Mouse (Mus musculus) spleen, adult 2 months (tissue): ENCODE results near the gene Steap3. TPM values are rescaled to one million over a fixed set of nuclear protein-coding genes. Genes with fewer than 3 reads are reported as not detected.
A peak's percentile ranks its signal among the peaks of the same experiment; 100 is the strongest.

Source experiments
- DNase-seq, 2 experiments: peaks; one replicate each; pipeline versions ENCODE4 v3.0.0 to v3.0.0-alpha.2; 2012 to 2021; ENCODE audit warnings: low spot score in 2 of 2, low read depth in 1 of 2
- H3K27ac ChIP-seq: fragments of 200-500 bp; 2 replicates; pipeline ENCODE4 v1.5.1; 2012; ENCODE audit warnings: low read length, inconsistent platforms; ENCODE audit not compliant: insufficient read depth
- H3K27me3 ChIP-seq: fragments of 200-500 bp; 2 replicates; pipeline ENCODE4 v1.6.1; 2012; ENCODE audit warnings: mild to moderate bottlenecking, moderate library complexity, low read length, inconsistent platforms; ENCODE audit not compliant: control insufficient read depth, insufficient read depth
- H3K36me3 ChIP-seq: fragments of 200-500 bp; 2 replicates; pipeline ENCODE4 v1.6.1; 2012; ENCODE audit warnings: mild to moderate bottlenecking, low read length, inconsistent platforms; ENCODE audit not compliant: control insufficient read depth, insufficient read depth
- H3K4me1 ChIP-seq: fragments of 200-500 bp; 2 replicates; pipeline ENCODE4 v1.6.1; 2011; ENCODE audit warnings: inconsistent platforms; ENCODE audit not compliant: control insufficient read depth, insufficient read depth, insufficient read length
- H3K4me3 ChIP-seq: fragments of 200-500 bp; 2 replicates; pipeline ENCODE4 v1.5.1; 2011; ENCODE audit warnings: mild to moderate bottlenecking, inconsistent platforms; ENCODE audit not compliant: insufficient read depth, insufficient read length; ENCODE audit errors: extremely low read depth
- CTCF ChIP-seq: fragments of 200-500 bp; IDR thresholded peaks from 2 replicates; pipeline ENCODE4 v1.5.1; 2011; ENCODE audit warnings: mild to moderate bottlenecking, inconsistent platforms; ENCODE audit not compliant: insufficient read depth, insufficient read length, insufficient replicate concordance; ENCODE audit errors: extremely low read depth
- POLR2A ChIP-seq: fragments of 200-500 bp; IDR thresholded peaks from 2 replicates; pipeline ENCODE4 v1.6.1; 2011; ENCODE audit warnings: low read depth, low read length, inconsistent platforms
- WGBS: fragments of 180-500 bp; shearing (Covaris S2); methylation state at CpG from one replicate; pipeline ENCODE4 v1.1.7; 2018; 5-methylcytosine and 5-hydroxymethylcytosine counted together
- polyA plus RNA-seq: library from polyadenylated mRNA; depleted of rRNA; stranded (reverse); fragments of >200 nt; gene quantifications from 2 replicates; pipeline ENCODE4 v1.2.3, GENCODE M21; 2012

The Steap3 gene
- polyA plus RNA-seq, 1 experiment, result 16.2 TPM

- H3K36me3 ChIP-seq, result no peaks in the 10 kb centered on the region
- TF ChIP-seq POLR2A (no peak), CTCF (no peak)
- H3K4me3 ChIP-seq, result no peak overlapping the region
- 59% methylated on average over 1 of the region's 1 CpGs for WGBS
- DNase-seq, result no peak
- H3K27me3 ChIP-seq, result no peaks in the 10 kb centered on the region
- peaks cover 9% of the 10 kb centered on the region; the same call in 1 of the 2 replicates for H3K4me1 ChIP-seq
- H3K27ac ChIP-seq, result no peak overlapping the region
Observed at GRCm38 (mm10) chr1:120204834-120205233, 67.7 kb downstream of the Steap3 start.

GRCm38 (mm10) chr1:120203836-120204235 lies 68.7 kb downstream of the Steap3 start:
- Histone ChIP-seq H3K36me3 (no peaks in the 10 kb centered on the region), H3K4me3 (no peak overlapping the region), H3K27me3 (no peaks in the 10 kb centered on the region), H3K27ac (no peak overlapping the region), H3K4me1 (peaks cover 8% of the 10 kb centered on the region; the same call in 1 of the 2 replicates)
- 80% methylated on average over 5 of the region's 5 CpGs for WGBS
- DNase-seq, result no peak
- TF ChIP-seq POLR2A (no peak), CTCF (no peak)

- Histone ChIP-seq H3K4me1 (peaks cover 2% of the 10 kb centered on the region; the same call in 1 of the 2 replicates), H3K4me3 (no peak overlapping the region), H3K27ac (no peak overlapping the region), H3K27me3 (no peaks in the 10 kb centered on the region), H3K36me3 (no peaks in the 10 kb centered on the region)
- 49% methylated on average over 3 of the region's 3 CpGs for WGBS
- TF ChIP-seq POLR2A (no peak), CTCF (no peak)
- DNase-seq, result no peak
Observed at GRCm38 (mm10) chr1:120202542-120202941, 70.0 kb downstream of the Steap3 start.

- WGBS, result 87% methylated on average over 4 of the region's 4 CpGs
- Histone ChIP-seq H3K4me3 (no peak overlapping the region), H3K36me3 (no peaks in the 10 kb centered on the region), H3K27me3 (no peaks in the 10 kb centered on the region), H3K4me1 (no peaks in the 10 kb centered on the region), H3K27ac (no peak overlapping the region)
- TF ChIP-seq POLR2A (no peak), CTCF (no peak)
- DNase-seq, result no peak
Observed at GRCm38 (mm10) chr1:120198942-120199341, 73.6 kb downstream of the Steap3 start.

DNA sequence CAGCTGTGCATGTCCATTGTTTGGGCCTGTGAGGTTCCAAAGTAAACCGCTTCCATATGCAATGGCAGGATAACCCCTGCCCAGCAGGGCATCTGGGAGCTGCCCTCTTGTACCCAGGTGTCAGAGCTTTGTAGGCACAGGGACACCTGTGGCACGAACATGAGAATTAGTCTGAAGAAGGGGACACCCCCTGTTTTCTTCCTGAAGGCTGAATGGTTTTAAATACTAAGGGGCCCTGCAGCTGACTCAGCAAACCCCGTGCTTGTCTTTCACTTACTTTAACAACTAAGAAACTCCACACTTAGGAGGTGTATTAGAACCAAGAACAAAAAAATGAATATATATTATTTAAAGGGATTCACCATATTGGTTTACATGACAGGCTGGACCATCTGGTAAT lies 74.4 kb downstream of the Steap3 start:
- no peaks in the 10 kb centered on the region for H3K36me3 ChIP-seq
- H3K4me3 ChIP-seq, result no peak overlapping the region
- no peak overlapping the region for H3K27ac ChIP-seq
- 64% methylated on average over 3 of the region's 3 CpGs for WGBS
- TF ChIP-seq POLR2A, result no peak
- no peak for TF ChIP-seq CTCF
- H3K27me3 ChIP-seq, result no peaks in the 10 kb centered on the region
- H3K4me1 ChIP-seq, result no peaks in the 10 kb centered on the region
- no peak for DNase-seq

GRCm38 (mm10) chr1:120197189-120197588 lies 75.3 kb downstream of the Steap3 start:
- TF ChIP-seq POLR2A (no peak), CTCF (peak; percentile 88; the same call in 1 of the 2 replicates)
- 10% methylated on average over 5 of the region's 5 CpGs for WGBS
- peak; percentile 40 to 72 for DNase-seq
- Histone ChIP-seq H3K27me3 (no peaks in the 10 kb centered on the region), H3K36me3 (no peaks in the 10 kb centered on the region), H3K27ac (no peak overlapping the region), H3K4me1 (no peaks in the 10 kb centered on the region), H3K4me3 (no peak overlapping the region)

DNA sequence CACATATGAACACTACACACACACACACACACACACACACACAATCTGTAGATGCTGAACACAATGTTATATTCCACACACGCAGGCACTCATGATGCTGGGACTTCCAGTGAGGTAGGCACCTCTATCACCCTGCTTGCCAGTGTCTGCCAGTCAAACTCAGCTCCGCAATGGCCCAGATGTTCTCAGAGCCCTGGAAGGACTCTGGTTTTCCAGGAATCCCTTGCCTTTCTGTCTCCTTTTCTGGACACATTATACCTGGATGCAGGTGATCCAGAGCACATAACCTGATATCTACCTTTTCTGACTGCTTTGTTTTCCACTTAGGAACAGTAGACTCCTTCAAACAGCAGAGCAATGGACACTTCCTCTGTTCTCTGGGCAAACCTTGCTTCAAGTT lies 75.8 kb downstream of the Steap3 start:
- Histone ChIP-seq H3K4me3 (no peak overlapping the region), H3K36me3 (no peaks in the 10 kb centered on the region), H3K27me3 (no peaks in the 10 kb centered on the region), H3K4me1 (no peaks in the 10 kb centered on the region), H3K27ac (no peak overlapping the region)
- DNase-seq, result no peak
- 96% methylated on average over 2 of the region's 2 CpGs for WGBS
- TF ChIP-seq POLR2A, result no peak
- no peak for TF ChIP-seq CTCF
